Mouse (Mus musculus): ENCODE results near the gene Tbc1d10b.
"Not testable (repeated sequence)": the region's sequence is repeated elsewhere in the genome, so short reads cannot be mapped to it uniquely, and the experiment has no call there.

The Tbc1d10b gene

GRCm38 (mm10) chr7:127207374-127208294 is 634 bp downstream of the Tbc1d10b start:
- peak; percentile 50 for DNase-seq (ENCODE audit: extremely low read depth, insufficient read length, low spot score)

GRCm38 (mm10) chr7:127206606-127207005 is 1.7 kb downstream of the Tbc1d10b start:
- DNase-seq (ENCODE audit: extremely low read depth, insufficient read length, low spot score) = no peak

DNA sequence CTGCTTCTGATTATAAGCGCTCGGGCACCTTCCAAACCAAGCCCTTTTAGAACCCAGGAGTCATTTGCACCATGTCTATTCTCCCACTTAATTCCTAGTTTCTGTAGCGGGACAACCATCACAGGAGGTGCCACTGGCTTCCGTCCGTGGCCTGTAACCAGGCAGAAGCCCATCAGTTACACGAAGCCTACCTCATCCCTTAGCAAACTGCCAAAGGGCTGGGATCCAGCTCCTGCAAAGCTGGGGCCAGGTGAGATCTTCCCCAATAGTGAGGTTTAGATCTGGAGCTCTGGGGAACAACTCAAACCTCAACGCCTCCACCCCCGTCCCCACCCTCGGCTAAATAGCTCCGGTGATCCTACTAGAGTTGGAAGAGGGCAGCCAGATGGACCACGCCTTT is 11.8 kb downstream of the Tbc1d10b start:
- DNase-seq (ENCODE audit: extremely low read depth, insufficient read length, low spot score) = no peak

DNA sequence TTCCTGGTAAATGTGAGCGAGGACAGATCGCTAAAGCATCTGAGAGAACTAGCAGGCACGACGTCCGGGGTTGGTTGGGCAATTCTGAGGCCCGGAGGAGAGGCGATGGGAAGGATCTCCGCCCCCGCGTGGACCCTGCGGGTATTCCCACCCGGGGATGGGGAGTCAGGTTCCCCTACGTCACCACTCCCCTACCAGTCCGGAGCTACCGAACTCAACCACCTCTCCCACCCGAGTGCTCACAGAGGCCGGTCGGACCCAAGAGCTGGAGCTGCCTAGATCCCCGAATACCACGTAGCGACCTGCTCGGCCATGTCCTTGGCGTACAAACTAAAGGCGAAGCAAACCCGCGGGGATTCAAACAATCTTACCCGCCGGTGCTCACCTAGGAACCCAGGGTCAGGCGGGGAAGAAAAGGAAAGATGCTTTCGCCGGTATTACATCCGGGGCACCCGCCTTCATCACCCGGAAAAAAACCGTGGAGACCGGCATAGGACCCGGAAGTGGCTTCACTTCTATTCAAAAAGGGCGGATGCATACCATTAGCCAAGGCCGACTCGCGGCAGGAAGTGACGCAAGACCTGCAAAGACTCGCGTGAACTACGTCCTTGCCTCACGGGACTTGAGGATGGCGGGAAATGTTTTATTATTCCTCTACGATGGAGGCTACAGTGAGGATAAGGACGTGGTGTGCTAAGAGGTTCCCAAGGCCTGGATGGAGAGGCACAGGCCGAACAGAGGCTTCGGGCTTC is 12.5 kb downstream of the Tbc1d10b start, which contains the start of gene Cd2bp2:
Cd2bp2 (minus strand) TSS at position 507 of the 752 bp plus-strand sequence.
- peak; percentile 90 for DNase-seq (ENCODE audit: extremely low read depth, insufficient read length, low spot score)

DNA sequence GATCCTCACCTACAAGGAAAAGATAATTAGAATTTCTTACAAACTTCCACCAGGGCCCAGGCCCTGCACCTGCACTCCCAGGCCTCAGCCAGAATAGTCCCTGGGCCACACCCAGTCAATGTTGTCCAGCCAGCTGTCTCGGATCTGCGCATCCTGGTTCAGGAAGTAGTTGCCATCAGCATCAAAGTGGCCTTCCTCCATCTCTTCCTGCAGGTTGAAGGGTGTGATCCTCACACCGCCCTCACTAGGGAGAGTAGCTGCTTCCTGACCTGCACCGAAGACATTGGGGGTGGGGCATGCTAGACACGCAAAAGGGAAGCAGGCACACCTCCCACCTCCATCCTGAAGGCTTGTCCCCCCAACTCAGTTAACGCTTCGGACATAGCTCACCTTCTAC is 13.6 kb downstream of the Tbc1d10b start:
- DNase-seq (ENCODE audit: extremely low read depth, insufficient read length, low spot score) = no peak

DNA sequence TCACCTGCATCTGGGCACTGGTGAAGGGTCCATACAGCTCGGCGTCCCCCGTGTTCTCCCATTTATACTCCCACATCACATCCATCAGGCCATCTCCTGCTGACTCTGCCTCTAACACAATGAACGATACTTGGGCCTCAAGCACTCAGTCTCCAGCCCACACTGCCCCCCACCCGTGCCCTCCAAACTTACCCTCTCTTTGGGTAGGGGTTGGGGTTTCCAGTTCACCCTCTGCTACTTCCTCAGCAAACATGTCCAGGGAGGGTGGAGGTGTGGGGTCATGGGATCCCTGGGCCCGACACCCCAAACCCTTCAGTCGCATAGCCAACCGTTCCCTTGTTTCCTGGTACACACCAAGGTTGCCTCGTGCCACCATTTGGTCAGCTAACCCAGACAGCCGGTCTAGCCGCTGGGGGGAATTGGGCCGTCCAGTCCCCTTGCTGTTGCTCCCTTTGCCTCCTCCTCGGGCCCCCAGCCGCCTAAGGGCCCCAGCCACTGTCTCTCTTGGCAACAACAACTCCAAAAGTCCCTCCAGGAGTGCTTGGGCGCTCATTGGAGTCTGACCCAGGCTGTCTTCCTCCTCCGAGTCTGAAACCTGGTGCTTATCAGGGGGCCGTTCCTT is 14.1 kb downstream of the Tbc1d10b start:
- DNase-seq (ENCODE audit: extremely low read depth, insufficient read length, low spot score) = no peak

DNA sequence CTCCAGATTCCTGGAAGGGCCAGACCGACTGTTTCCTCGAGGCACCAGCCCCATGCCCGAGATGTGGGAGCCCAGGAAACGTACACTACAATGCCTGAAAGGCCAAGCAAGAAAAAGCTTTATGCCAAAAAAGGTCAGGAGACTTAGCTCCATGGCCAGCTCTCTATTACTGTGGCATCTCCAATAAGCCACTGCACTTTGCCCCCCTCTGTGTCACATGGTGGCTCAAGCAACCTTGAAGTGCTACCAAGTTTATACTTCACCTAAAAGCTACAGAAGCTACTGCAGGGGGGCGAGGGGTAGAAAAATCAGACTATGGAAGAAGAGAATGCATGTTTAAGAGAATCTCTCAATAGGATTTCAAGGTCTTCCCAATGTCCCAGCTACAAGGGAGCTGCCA is 15.3 kb downstream of the Tbc1d10b start:
- DNase-seq (ENCODE audit: extremely low read depth, insufficient read length, low spot score) = no peak

DNA sequence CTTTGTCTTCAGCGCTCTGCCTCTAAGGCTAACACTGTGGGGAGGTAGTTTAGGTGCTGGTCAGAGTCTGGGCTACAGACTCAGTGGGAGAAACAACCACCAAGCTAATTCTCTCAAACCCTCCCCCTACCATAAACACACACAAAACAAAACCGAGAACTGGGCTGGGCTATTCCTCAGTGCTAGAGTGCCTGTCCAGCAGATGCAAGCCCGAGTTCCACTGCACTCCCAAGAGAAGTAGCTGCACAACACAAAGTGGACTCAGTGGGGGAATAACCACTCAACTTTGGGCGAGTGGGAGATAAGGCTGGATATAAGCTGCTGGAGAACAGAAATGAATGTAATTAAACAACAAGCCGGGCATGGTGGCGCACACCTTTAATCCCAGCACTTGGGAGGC is 17.6 kb downstream of the Tbc1d10b start:
- DNase-seq (ENCODE audit: extremely low read depth, insufficient read length, low spot score) = no peak

DNA sequence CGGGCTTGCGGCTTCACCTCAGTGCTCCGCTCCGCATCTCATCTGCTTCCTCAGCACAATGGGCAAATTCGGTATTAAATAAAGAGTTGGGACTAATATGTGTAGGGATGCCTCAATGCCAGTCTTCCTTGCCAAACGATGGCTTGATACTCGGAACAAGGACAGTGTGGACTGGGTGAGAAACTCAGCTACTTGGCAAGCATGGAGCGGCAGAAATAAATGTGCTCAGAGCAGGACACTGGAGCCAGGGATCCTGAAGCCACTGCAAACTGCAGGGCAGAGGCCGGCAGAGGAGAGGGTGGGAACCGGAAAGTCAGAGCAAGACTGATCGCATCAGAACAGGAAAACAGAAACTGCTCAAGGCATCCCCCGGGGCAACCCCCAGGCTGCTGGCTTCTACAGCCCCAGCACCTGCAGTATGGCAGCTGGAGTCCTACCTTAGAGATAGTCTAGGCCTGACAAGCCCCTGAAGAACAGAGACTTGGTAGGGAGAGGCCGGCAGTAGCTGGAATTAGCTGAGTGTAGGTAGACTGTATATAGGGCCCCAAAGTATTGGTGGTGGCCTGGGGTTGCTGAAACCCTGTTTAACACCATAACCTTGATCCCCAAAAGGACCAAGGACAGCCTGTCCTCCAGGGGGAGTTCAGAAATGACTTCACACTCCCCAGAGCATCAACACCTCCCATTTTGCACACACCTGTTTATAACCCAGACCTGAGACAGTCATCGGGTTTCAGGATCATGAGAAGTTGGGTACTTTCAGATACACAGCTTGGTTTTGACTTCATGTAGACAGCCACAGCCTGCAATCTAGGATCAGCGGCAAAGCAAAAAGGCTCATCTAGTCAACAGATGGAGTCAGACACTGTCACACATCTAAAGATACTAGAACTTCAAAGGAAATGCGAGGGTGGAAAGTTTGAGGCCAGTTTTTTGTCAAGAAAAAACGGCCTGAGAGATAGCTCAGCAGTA is 19.7 kb downstream of the Tbc1d10b start:
- DNase-seq (ENCODE audit: extremely low read depth, insufficient read length, low spot score) = no peak

DNA sequence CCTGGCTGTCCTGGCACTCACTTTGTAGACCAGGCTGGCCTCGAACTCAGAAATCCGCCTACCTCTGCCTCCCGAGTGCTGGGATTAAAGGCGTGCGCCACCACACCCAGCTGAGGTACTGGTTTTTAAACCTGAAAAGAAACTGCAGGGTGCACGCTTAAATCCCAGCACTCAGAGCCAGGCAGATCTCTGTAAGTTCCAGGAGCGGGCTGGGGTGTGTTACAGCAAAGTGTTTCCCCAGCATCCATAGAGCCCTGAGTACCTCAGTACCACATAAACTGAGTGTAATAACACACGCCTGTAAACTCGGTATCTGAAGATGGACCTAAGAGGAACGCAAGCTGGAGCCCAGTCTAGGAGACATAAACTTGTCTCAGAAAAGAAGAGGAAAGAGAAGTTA is 20.9 kb downstream of the Tbc1d10b start:
- no peak for DNase-seq (ENCODE audit: extremely low read depth, insufficient read length, low spot score)

- DNase-seq (ENCODE audit: extremely low read depth, insufficient read length, low spot score) = no peak
These were observed 22.7 kb downstream of the Tbc1d10b start for GRCm38 (mm10) chr7:127185601-127186000.

DNA sequence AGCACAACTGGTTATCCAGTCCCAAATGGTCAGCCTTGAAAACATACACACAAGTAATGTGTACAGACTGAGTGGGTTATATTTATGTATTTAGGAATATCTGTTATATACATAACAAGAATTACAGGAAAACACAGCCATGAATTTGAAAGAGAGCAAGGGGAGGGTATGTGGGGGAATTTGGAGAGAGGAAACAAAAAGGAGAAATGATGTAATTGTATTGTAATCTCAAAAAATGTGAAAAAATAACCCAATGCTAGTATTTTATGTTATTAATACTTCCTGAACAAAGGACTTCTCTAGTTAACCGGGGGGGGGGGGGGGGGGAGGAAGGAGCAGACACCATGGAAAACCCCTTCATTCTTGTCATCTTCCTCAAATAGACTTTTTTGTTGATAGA is 23.5 kb downstream of the Tbc1d10b start:
- DNase-seq (ENCODE audit: extremely low read depth, insufficient read length, low spot score) = no peak

- no peak for DNase-seq (ENCODE audit: extremely low read depth, insufficient read length, low spot score)
These were observed 24.4 kb downstream of the Tbc1d10b start for GRCm38 (mm10) chr7:127183828-127184227.

DNA sequence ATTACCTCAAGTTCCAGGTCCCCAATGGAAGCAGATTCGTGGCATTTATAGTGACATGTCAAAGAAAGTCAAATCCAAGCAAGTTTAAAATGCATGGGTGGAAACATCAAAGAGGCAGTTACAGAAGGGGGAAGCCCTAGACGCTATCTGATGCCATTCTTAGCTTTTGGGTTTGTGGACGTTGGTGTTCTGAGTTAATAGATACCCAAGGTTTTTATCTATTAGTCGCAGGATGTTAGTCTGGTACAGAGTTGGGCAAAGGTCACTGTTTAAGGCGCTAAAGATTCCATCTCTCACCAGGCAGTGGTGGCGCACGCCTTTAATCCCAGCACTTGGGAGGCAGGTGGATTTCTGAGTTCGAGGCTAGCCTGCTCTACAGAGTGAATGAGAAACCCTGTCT is 24.9 kb downstream of the Tbc1d10b start:
- no peak for DNase-seq (ENCODE audit: extremely low read depth, insufficient read length, low spot score)

DNA sequence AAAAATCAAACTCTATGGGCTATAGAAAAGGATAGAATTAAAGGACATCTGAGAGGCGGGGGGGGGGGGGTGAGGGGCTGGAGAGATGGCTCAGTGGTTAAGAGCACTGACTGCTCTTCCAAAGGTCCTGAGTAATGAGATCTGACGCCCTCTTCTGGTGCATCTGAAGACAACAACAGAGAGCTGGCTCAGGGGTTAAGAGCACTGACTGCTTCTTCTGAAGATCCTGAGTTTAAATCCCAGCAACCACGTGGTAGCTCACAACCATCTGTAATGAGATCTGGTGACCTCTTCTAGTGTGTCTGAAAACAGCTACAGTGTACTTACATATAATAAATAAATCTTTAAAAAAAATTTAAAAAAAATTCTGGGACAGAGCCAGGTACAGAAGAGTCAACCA is 26.5 kb downstream of the Tbc1d10b start:
- DNase-seq (ENCODE audit: extremely low read depth, insufficient read length, low spot score) = not testable (repeated sequence)

DNA sequence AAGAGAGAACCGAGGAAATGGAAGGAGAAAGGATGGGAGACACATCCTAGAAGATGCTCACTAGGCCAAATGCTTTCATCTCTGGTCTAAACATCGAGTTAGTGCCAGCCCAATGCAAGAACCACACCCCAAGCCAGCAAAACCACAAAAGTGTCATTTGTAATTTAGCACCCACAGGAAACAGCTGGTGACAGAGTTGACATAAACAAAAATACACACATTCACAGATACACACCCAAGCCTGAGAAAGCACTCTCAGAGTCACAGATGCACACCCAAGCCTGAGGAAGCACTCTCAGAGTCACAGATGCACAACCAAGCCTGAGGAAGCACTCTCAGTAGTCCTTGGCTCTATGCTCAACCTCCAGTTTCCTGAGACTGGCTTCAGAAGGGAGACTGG is 27.5 kb downstream of the Tbc1d10b start:
- no peak for DNase-seq (ENCODE audit: extremely low read depth, insufficient read length, low spot score)

- no peak for DNase-seq (ENCODE audit: extremely low read depth, insufficient read length, low spot score)
These were observed 31.3 kb downstream of the Tbc1d10b start for GRCm38 (mm10) chr7:127176937-127177336.

DNA sequence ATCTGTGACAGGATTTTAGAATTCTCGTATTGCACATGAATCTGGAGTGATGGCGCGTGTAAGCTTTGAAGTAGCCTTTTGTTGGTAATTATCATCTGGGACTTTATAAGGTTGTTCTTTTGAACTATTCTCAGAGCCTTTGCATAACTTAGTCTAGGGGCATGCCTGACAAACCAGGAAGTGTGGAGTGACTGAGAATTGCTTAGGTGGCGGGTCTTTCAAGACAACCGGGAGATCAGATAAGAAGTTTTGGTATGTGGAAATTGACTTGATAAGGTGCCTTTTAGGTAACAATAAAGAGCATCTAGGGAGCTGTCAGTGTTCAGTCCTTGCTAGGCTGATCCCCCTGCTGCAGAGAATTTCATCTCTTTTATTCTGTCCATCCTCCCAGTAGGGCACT is 41.8 kb downstream of the Tbc1d10b start:
- DNase-seq (ENCODE audit: extremely low read depth, insufficient read length, low spot score) = no peak

- no peak for DNase-seq (ENCODE audit: extremely low read depth, insufficient read length, low spot score)
These were observed 42.4 kb downstream of the Tbc1d10b start for GRCm38 (mm10) chr7:127165607-127166493.
